Mouse (Mus musculus) B cell, adult 62 days (primary cell): Measurements from ENCODE around the gene Klf1. TPM values are rescaled to one million over a fixed set of nuclear protein-coding genes. Genes with fewer than 3 reads are reported as not detected.

Source experiments
- total RNA-seq: library from RNA; stranded (reverse); gene quantifications from 4 replicates; pipeline ENCODE4 v1.2.4, GENCODE M21; 2023

Gene Klf1
- 0.39 TPM in 1 of 4 replicates, not detected in the others for total RNA-seq

DNA sequence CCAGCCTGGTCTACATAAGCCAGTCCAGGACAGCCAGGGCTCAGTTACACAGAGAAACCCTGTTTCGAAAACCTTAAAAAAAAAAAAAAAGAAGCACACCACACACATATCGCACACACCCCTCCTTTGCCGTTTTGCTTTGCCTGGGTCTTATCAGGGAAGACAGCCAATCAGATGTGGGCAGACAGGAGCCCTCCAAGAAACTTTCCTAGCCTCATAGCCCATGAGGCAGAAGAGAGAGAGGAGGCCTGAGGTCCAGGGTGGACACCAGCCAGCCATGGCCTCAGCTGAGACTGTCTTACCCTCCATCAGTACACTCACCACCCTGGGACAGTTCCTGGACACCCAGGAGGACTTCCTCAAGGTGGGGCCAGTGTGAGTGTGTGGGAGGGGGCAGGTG, at the start of gene Klf1:
Gene Klf1, plus strand, starts transcription at position 177 of the 400 bp plus-strand sequence.

DNA sequence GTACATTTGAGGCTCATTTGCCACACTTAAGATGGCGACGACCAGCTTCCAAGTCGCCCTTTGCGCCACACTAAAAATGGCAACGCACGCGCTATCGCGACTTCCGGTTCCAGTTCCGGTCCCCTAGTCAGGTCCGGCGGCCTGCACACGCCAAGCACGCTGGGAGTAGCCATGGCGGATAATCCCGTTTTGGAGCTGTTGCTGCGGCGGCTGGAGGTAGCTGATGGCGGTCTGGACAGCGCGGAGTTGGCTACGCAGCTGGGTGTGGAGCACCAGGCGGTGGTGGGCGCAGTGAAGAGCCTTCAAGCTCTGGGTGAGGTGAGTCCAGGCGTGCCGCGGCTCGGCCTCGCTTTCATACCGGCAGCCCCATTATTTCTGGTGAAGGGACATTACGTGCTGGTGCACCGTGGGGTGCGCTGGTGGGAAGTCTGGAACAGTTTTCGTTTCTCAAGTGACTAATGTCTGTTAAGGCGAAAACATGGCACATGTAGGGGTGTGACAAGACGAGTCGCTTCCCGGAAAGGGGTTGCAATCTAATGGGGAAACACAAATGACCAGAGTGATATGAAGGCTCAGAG, 44.8 kb upstream of the Klf1 start, which contains the start of gene Farsa:
Gene Farsa, plus strand, starts transcription at position 126 of the 578 bp plus-strand sequence.

DNA sequence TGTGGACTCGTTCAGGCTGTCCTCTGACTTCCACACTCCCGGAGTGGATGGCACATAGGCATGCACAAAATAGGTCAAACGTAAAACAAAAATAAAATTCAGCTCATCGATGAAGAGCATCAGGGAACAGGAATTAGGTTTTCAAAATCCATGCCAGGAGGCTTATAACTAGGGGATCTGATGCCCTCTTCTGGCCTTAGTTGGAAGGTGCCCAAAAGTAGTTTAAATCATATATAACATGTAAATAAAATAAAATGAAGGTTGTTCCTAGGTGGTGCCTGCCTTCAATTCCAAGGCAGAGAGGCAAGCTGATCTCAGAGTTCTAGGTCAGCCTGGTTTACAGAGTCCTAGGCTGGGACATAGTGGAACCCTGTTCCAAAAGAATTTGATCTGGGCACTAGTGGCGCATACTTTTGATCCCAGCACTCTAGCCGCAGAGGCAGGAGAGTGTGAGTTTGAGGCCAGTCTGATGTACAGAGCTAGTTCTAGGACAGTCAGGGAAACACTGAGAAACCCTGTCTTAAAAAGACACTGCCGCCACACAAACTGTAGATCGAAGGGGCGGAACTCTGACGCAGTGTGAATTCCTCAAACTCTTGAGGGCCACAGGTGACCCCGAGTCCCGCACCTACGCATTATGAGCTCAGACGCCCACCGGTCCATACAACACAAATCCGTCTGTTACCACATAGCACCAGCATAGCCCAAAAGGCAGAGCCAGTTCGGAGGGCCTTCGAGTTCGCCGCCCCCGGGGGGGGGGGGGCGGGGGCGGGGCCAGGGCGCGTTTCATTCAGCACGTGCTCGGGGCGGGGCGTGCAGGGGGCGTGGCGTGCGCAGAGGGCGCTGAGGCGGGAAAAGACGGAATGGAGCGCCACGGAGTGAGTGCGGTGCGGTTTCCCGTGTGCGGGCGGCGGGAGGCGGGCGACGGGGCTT, 30.1 kb upstream of the Klf1 start, which contains the start of gene Syce2:
Gene Syce2, plus strand, starts transcription at position 736 of the 933 bp plus-strand sequence.

DNA sequence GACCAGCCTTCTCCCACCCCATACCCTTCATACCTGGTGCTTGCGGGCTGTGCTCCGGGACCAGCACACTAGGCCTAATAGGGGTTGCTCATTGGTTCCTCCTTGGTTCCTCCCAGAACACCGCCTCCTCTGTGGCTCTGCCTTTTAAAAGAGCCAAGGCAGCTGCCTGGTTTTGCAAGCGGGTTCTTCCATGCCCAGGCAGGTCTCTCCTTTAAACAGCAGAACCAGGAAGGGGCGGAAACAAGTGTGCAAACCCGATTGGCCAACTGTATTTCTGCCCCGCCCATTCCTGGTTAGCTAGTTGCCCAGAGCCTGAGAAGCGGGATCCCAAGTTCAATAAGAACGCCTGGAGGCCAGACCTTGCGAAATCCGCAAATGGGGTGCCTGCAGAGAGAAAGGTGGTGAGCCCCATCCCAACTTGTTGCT, 8.0 kb upstream of the Klf1 start, which contains the start of gene Gcdh:
Gene Gcdh, minus strand, starts transcription at position 213 of the 426 bp plus-strand sequence.

DNA sequence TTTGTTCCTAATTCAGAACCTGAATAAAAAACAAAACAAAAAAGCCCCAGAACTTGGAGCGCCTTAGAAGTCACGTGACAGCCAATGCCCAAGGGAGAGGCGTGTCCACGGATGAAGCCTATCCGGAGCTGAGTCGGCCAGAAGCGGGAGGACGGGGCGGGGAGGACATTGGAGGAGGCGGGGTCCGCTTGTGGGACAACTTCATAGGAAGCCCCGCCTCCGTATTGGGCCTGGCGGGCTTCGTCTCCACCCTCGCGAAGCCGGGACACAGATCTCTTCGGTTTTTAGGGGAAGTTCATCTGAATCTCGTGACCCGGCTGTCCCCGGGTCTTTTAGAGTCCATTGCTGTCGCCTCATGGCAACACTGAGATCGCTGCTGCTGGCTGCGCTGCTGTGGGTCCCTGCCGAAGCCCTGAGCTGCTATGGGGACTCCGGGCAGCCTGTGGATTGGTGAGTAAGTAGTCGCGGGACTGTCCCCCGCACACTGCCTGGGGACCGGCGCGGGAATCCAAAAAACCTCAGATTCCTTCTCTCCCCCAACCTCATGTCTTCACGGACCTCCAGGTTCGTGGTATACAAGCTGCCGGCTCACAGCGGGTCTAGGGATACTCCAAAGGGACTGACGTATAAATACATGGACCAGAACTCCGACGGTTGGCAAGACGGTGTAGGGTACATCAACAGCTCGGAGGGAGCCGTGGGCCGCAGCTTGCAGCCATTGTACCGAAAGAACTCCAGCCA, 6.9 kb downstream of the Klf1 start, which contains the start of gene Dnase2a:
Gene Dnase2a, plus strand, starts transcription at position 140 of the 741 bp plus-strand sequence.

DNA sequence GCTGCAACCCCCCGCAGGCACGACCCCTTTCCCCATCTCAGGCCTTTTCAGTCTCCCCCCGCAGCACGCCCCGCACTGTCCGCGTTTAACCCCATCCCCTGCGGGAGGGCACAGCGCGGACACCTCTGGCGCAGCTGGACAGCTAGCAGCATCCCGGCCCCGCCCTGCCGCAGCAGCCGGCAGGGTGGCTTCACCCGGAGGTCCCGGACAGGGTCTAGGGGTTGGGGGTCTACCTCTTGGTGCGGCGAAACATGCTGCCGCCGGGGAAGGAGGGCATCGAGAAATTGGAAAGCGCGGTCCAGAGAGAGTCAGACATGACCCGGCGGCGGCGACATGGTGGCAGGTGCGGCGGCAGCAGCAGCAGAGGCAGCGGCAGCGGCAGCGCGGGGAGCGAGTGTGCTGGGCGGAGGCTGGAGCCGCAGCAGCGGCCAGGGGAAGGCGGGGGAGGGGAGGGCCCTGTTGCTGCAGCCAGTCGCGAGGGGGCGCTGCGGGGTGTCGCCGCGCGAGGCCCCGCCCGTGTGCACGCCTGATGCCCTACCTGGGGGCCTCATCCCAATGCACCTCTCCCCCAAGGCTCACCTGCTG, 35.3 kb downstream of the Klf1 start, which contains the start of gene Mast1:
Gene Mast1, minus strand, starts transcription at position 398 of the 585 bp plus-strand sequence.

DNA sequence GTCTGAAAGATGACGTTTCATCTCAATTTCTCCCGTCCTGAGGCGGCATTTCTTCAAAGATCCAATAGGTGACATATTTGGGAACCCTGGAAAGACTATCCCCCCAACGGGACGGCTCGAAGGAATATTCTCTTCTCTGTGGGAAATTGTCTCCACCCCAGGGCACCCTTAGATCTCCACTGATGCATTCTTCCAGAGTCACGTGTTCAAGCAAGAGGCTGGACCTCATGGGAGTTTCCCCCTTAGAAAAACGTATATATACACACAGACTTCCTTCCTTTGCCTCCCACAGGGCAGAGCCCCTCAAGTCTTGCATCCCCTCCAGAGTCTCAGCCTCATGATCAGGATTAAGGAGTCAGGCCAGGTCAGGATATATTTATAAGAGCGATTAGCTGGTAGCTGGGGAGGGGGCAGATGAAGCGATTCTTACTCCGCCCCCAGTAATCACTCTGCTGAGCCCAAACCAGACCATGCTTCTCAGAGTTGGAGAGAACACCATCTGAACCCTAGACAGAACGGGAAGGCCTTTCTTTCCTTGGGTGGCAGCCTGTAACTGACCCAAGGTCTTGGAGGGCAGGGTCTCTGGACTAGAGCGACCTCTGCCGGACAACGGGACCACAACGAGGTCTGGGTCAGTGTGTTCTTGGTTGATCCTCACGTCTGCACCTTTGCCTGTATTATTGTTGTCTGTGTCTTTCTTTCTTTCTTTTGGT, 45.0 kb downstream of the Klf1 start, which contains the start of gene Rtbdn:
Gene Rtbdn, plus strand, starts transcription at position 464 of the 713 bp plus-strand sequence.

Other genes with a start within 250 kb of the Klf1 start
- 212 to 315 TPM (median 253 TPM) in 4 replicates for gene Ier2, start 239.1 kb upstream of the Klf1 start, total RNA-seq
- gene Trmt1, start 215.6 kb upstream of the Klf1 start, total RNA-seq: 183 to 211 TPM (median 198 TPM) in 4 replicates
- gene Nacc1, start 214.1 kb upstream of the Klf1 start, total RNA-seq: 54.4 to 60.3 TPM (median 58.1 TPM) in 4 replicates
- gene Lyl1, start 200.5 kb upstream of the Klf1 start, total RNA-seq: 120 to 133 TPM (median 125 TPM) in 4 replicates
- gene G430095P16Rik, start 178.9 kb upstream of the Klf1 start, total RNA-seq: 0.85 TPM in 1 of 4 replicates, not detected in the others
- 0.97 to 3.7 TPM (median 2.8 TPM) in 4 replicates for gene Nfix, start 101.6 kb upstream of the Klf1 start, total RNA-seq
- gene Dand5, start 79.1 kb upstream of the Klf1 start, total RNA-seq: 1.4 to 2.6 TPM (median 2.4 TPM) in 4 replicates
- 10.7 to 13.2 TPM (median 12.1 TPM) in 4 replicates for gene Gadd45gip1, start 70.4 kb upstream of the Klf1 start, total RNA-seq
- gene Rad23a, start 61.3 kb upstream of the Klf1 start, total RNA-seq: 53.8 to 68.0 TPM (median 60.0 TPM) in 4 replicates
- 520 to 585 TPM (median 529 TPM) in 4 replicates for gene Calr, start 55.0 kb upstream of the Klf1 start, total RNA-seq
- 60.9 to 68.8 TPM (median 65.9 TPM) in 4 replicates for gene Farsa, start 44.9 kb upstream of the Klf1 start, total RNA-seq
- 5.7 to 9.3 TPM (median 8.5 TPM) in 4 replicates for gene Syce2, start 29.8 kb upstream of the Klf1 start, total RNA-seq
- 19.0 to 33.9 TPM (median 24.8 TPM) in 4 replicates for gene Gcdh, start 8.0 kb upstream of the Klf1 start, total RNA-seq
- gene Dnase2a, start 6.6 kb downstream of the Klf1 start, total RNA-seq: 56.5 to 67.9 TPM (median 65.7 TPM) in 4 replicates
- gene Mast1, start 35.4 kb downstream of the Klf1 start, total RNA-seq: 0.18 to 0.44 TPM (median 0.31 TPM) in 4 replicates
- gene Rtbdn, start 45.1 kb downstream of the Klf1 start, total RNA-seq: not detected in 4 replicates
- gene Gm49661, start 67.5 kb downstream of the Klf1 start, total RNA-seq: 3.3 TPM in 1 of 4 replicates, not detected in the others
- 55.0 to 57.2 TPM (median 55.6 TPM) in 4 replicates for gene Prdx2, start 67.7 kb downstream of the Klf1 start, total RNA-seq
- gene Rnaseh2a, start 67.8 kb downstream of the Klf1 start, total RNA-seq: 24.0 to 35.1 TPM (median 26.0 TPM) in 4 replicates
- gene Junb, start 76.8 kb downstream of the Klf1 start, total RNA-seq: 1,593 to 1,983 TPM (median 1,752 TPM) in 4 replicates
- gene Hook2, start 88.7 kb downstream of the Klf1 start, total RNA-seq: 6.7 to 9.1 TPM (median 8.3 TPM) in 4 replicates
- not detected in 4 replicates for gene Best2, start 112.6 kb downstream of the Klf1 start, total RNA-seq
- gene Asna1, start 123.4 kb downstream of the Klf1 start, total RNA-seq: 80.7 to 99.0 TPM (median 92.9 TPM) in 4 replicates
- gene Trir, start 124.9 kb downstream of the Klf1 start, total RNA-seq: 194 to 214 TPM (median 210 TPM) in 4 replicates
- gene Tnpo2, start 135.0 kb downstream of the Klf1 start, total RNA-seq: 44.5 to 50.5 TPM (median 46.9 TPM) in 4 replicates
- 12.9 to 16.5 TPM (median 14.4 TPM) in 4 replicates for gene Fbxw9, start 158.1 kb downstream of the Klf1 start, total RNA-seq
- not detected in 4 replicates for gene Gm5741, start 166.1 kb downstream of the Klf1 start, total RNA-seq
- gene Dhps, start 169.8 kb downstream of the Klf1 start, total RNA-seq: 123 to 148 TPM (median 135 TPM) in 4 replicates
- 43.4 to 52.3 TPM (median 47.1 TPM) in 4 replicates for gene Wdr83os, start 178.8 kb downstream of the Klf1 start, total RNA-seq
- 11.1 to 22.3 TPM (median 15.6 TPM) in 4 replicates for gene Wdr83, start 179.4 kb downstream of the Klf1 start, total RNA-seq
- gene Man2b1, start 181.3 kb downstream of the Klf1 start, total RNA-seq: 152 to 159 TPM (median 155 TPM) in 4 replicates
- gene Zfp791, start 221.2 kb downstream of the Klf1 start, total RNA-seq: not detected in 4 replicates
- not detected in 4 replicates for gene Cks1brt, start 250.0 kb downstream of the Klf1 start, total RNA-seq